Mouse (Mus musculus) myocyte (in vitro differentiated cells): ENCODE measurements around the gene C1ql3. TPM values are rescaled to one million over a fixed set of nuclear protein-coding genes. Genes with fewer than 3 reads are reported as not detected.

Source experiments
- H3K27me3 ChIP-seq: one replicate; pipeline ENCODE4 v1.6.1; 2011; ENCODE audit not compliant: control insufficient read depth, insufficient read depth, insufficient read length
- H3K36me3 ChIP-seq: one replicate; pipeline ENCODE4 v1.6.1; 2011; ENCODE audit not compliant: control insufficient read depth, insufficient read depth
- H3K4me2 ChIP-seq: one replicate; pipeline ENCODE4 v1.6.1; 2011; ENCODE audit warnings: low read depth, control low read depth
- H3K4me3 ChIP-seq: one replicate; pipeline ENCODE4 v1.5.1; 2011; ENCODE audit warnings: mild to moderate bottlenecking, control low read depth, moderate library complexity
- H3K79me2 ChIP-seq: one replicate; pipeline ENCODE4 v1.6.1; 2011; ENCODE audit not compliant: control insufficient read depth, insufficient read depth
- H3ac ChIP-seq: one replicate; pipeline ENCODE4 v1.6.1; 2011; ENCODE audit not compliant: control insufficient read depth, insufficient read length
- CEBPB ChIP-seq: IDR thresholded peaks from 2 replicates; pipeline ENCODE4 v1.6.1; 2011; ENCODE audit warnings: mild to moderate bottlenecking, moderate library complexity; ENCODE audit not compliant: poor library complexity, insufficient read depth, severe bottlenecking
- E2F4 ChIP-seq: IDR thresholded peaks from one replicate; pipeline ENCODE4 v1.6.1; 2011; ENCODE audit warnings: mild to moderate bottlenecking, control low read depth, moderate library complexity; ENCODE audit not compliant: insufficient read depth
- MAX ChIP-seq: IDR thresholded peaks from one replicate; pipeline ENCODE4 v1.6.1; 2011; ENCODE audit warnings: low read depth, mild to moderate bottlenecking, control low read depth
- MYOD1 ChIP-seq, 3 experiments: IDR thresholded peaks; one replicate each; pipeline ENCODE4 v1.6.1; 2011; ENCODE audit warnings: control low read depth in 2 of 3, low read depth in 2 of 3, mild to moderate bottlenecking in 2 of 3, moderate library complexity in 1 of 3; ENCODE audit not compliant: insufficient read length in 2 of 3, control insufficient read depth in 1 of 3
- MYOG ChIP-seq, 3 experiments: IDR thresholded peaks; one replicate each; pipeline ENCODE4 v1.6.1; 2011; ENCODE audit warnings: control low read depth in 2 of 3, low read depth in 2 of 3, mild to moderate bottlenecking in 2 of 3; ENCODE audit not compliant: insufficient read length in 2 of 3, control insufficient read depth in 1 of 3, insufficient read depth in 1 of 3
- POLR2A ChIP-seq: IDR thresholded peaks from one replicate; pipeline ENCODE4 v1.6.1; 2011; ENCODE audit warnings: low read depth, mild to moderate bottlenecking, control low read depth, moderate library complexity; ENCODE audit not compliant: insufficient read length
- POLR2AphosphoS2 ChIP-seq: IDR thresholded peaks from one replicate; pipeline ENCODE4 v1.6.1; 2011; ENCODE audit warnings: low read depth, control low read depth; ENCODE audit not compliant: insufficient read length
- REST ChIP-seq: IDR thresholded peaks from one replicate; pipeline ENCODE4 v1.6.1; 2011; ENCODE audit warnings: mild to moderate bottlenecking, control low read depth, moderate library complexity; ENCODE audit not compliant: insufficient read depth, insufficient read length
- SRF ChIP-seq: IDR thresholded peaks from one replicate; pipeline ENCODE4 v1.6.1; 2011; ENCODE audit warnings: low read depth; ENCODE audit not compliant: control insufficient read depth, insufficient read length
- TCF12 ChIP-seq: IDR thresholded peaks from one replicate; pipeline ENCODE4 v1.6.1; 2011; ENCODE audit warnings: mild to moderate bottlenecking, control low read depth; ENCODE audit not compliant: poor library complexity, insufficient read depth, severe bottlenecking
- TCF3 ChIP-seq: IDR thresholded peaks from one replicate; pipeline ENCODE4 v1.6.1; 2011; ENCODE audit warnings: low read depth, control low read depth; ENCODE audit not compliant: insufficient read length
- USF1 ChIP-seq: IDR thresholded peaks from one replicate; pipeline ENCODE4 v1.6.1; 2011; ENCODE audit warnings: low read depth, mild to moderate bottlenecking, control low read depth, moderate library complexity
- polyA plus RNA-seq: library from polyadenylated mRNA; unstranded; fragments of >200 nt; fragmentation: generic; extraction: Trizol; gene quantifications from one replicate; pipeline ENCODE4 v1.2.1, GENCODE M21; 2012; ENCODE audit warnings: missing spikeins

Gene C1ql3
- polyA plus RNA-seq, 1 experiment, result 0.04 TPM

- TF ChIP-seq MYOG (IDR thresholded peaks at IDR 0.05; ENCODE audit: control insufficient read depth in 1 of 3, insufficient read depth in 1 of 3, insufficient read length in 2 of 3, low read depth in 2 of 3) (no peak), TCF12 (no peak), POLR2AphosphoS2 (no peak), SRF (no peak), REST (no peak), CEBPB (no peak), TCF3 (no peak), E2F4 (no peak), USF1 (no peak), MAX (no peak), MYOD1 (IDR thresholded peaks at IDR 0.05; ENCODE audit: control insufficient read depth in 1 of 3, insufficient read length in 2 of 3, low read depth in 2 of 3) (no peak), POLR2A (no peak)
Measured at GRCm38 (mm10) chr2:13038772-13039171, 27.2 kb upstream of the C1ql3 start.

GRCm38 (mm10) chr2:13018861-13019260 is 7.3 kb upstream of the C1ql3 start:
- H3K36me3 ChIP-seq, result no peaks in the 10 kb centered on the region
- H3ac ChIP-seq, result no peak overlapping the region
- H3K4me3 ChIP-seq, result no peak overlapping the region
- H3K79me2 ChIP-seq, result no peaks in the 10 kb centered on the region
- no peaks in the 10 kb centered on the region for H3K27me3 ChIP-seq
- no peak overlapping the region for H3K4me2 ChIP-seq
- no peak for TF ChIP-seq POLR2A
- no peak for TF ChIP-seq CEBPB
- no peak for TF ChIP-seq TCF3
- TF ChIP-seq USF1, result no peak
- no peak for TF ChIP-seq TCF12
- no peak for TF ChIP-seq SRF
- TF ChIP-seq REST, result no peak
- no peak for TF ChIP-seq MAX
- no peak for TF ChIP-seq E2F4
- no peak for TF ChIP-seq MYOG (IDR thresholded peaks at IDR 0.05; ENCODE audit: control insufficient read depth in 1 of 3, insufficient read depth in 1 of 3, insufficient read length in 2 of 3, low read depth in 2 of 3)
- no peak for TF ChIP-seq MYOD1 (IDR thresholded peaks at IDR 0.05; ENCODE audit: control insufficient read depth in 1 of 3, insufficient read length in 2 of 3, low read depth in 2 of 3)
- no peak for TF ChIP-seq POLR2AphosphoS2

More at GRCm38 (mm10) chr2:13038772-13039171, 27.2 kb upstream of the C1ql3 start:
- Histone ChIP-seq H3K4me3 (no peak overlapping the region), H3K36me3 (no peaks in the 10 kb centered on the region), H3K4me2 (no peak overlapping the region), H3K27me3 (no peaks in the 10 kb centered on the region), H3ac (no peak overlapping the region), H3K79me2 (no peaks in the 10 kb centered on the region)

- H3K36me3 ChIP-seq, result no peaks in the 10 kb centered on the region
- H3K27me3 ChIP-seq, result no peaks in the 10 kb centered on the region
- TF ChIP-seq SRF, result no peak
- no peak for TF ChIP-seq USF1
- no peak for TF ChIP-seq MAX
- no peak for TF ChIP-seq TCF12
- TF ChIP-seq TCF3, result no peak
- TF ChIP-seq CEBPB, result no peak
- no peak for TF ChIP-seq POLR2A
- no peak for TF ChIP-seq POLR2AphosphoS2
- TF ChIP-seq MYOG (IDR thresholded peaks at IDR 0.05; ENCODE audit: control insufficient read depth in 1 of 3, insufficient read depth in 1 of 3, insufficient read length in 2 of 3, low read depth in 2 of 3), result no peak
- TF ChIP-seq MYOD1 (IDR thresholded peaks at IDR 0.05; ENCODE audit: control insufficient read depth in 1 of 3, insufficient read length in 2 of 3, low read depth in 2 of 3), result no peak
- no peak for TF ChIP-seq E2F4
- no peak for TF ChIP-seq REST
- no peak overlapping the region for H3ac ChIP-seq
- no peaks in the 10 kb centered on the region for H3K79me2 ChIP-seq
- H3K4me3 ChIP-seq, result no peak overlapping the region
- no peak overlapping the region for H3K4me2 ChIP-seq
Measured at GRCm38 (mm10) chr2:13018382-13018781, 6.8 kb upstream of the C1ql3 start.

- TF ChIP-seq SRF, result no peak
- no peak for TF ChIP-seq E2F4
- TF ChIP-seq TCF12, result no peak
- no peak for TF ChIP-seq POLR2A
- TF ChIP-seq TCF3, result no peak
- TF ChIP-seq POLR2AphosphoS2, result no peak
- no peak for TF ChIP-seq MYOD1 (IDR thresholded peaks at IDR 0.05; ENCODE audit: control insufficient read depth in 1 of 3, insufficient read length in 2 of 3, low read depth in 2 of 3)
- TF ChIP-seq REST, result no peak
- TF ChIP-seq MAX, result no peak
- TF ChIP-seq MYOG (IDR thresholded peaks at IDR 0.05; ENCODE audit: control insufficient read depth in 1 of 3, insufficient read depth in 1 of 3, insufficient read length in 2 of 3, low read depth in 2 of 3), result no peak
- no peak for TF ChIP-seq CEBPB
- TF ChIP-seq USF1, result no peak
- no peak overlapping the region for H3ac ChIP-seq
- peaks cover 21% of the 10 kb centered on the region for H3K27me3 ChIP-seq
- H3K4me3 ChIP-seq, result no peak overlapping the region
- H3K36me3 ChIP-seq, result no peaks in the 10 kb centered on the region
- no peak overlapping the region for H3K4me2 ChIP-seq
- H3K79me2 ChIP-seq, result no peaks in the 10 kb centered on the region
Measured at GRCm38 (mm10) chr2:13011973-13012372, 367 bp upstream of the C1ql3 start.
